11 mouse cellular contexts compared by ENCODE assay signal in genomic region chr11:119894634-119895033, GRCm38 (mm10). TPM values are rescaled to one million over a fixed set of nuclear protein-coding genes. Genes with fewer than 3 reads are reported as not detected.
DNase-seq lines count a peak whose midpoint lies in the region; ATAC-seq lines count a peak whose summit lies in the region.
"Had no signal": no experiment of that assay in that cellular context is flagged by ENCODE, and none has a peak within 500 bp of the region (broad histone marks: within the 10 kb centered on the region; RNA-seq: fewer than 3 reads in every experiment).

No protein-coding gene starts in this region.

- H3K27me3 ChIP-seq in liver, embryonic 12.5 days (replicated peaks), result no peaks in the 10 kb centered on the region
- H3K27me3 ChIP-seq in stomach, embryonic 14.5 days (ENCODE audit: control insufficient read depth, insufficient read depth, low read length), result no peaks in the 10 kb centered on the region

- no peaks in the 10 kb centered on the region for H3K9me3 ChIP-seq in liver, embryonic 12.5 days (replicated peaks)
- no peaks in the 10 kb centered on the region for H3K9me3 ChIP-seq in stomach, embryonic 14.5 days (ENCODE audit: control insufficient read depth, low read depth, low read length)

- peak; percentile 63 for ATAC-seq in common myeloid progenitor, adult 5-6 weeks (replicated peaks; ENCODE audit: low read depth, poor library complexity, severe bottlenecking)
- peak; percentile 48 for ATAC-seq in liver, embryonic 12.5 days
- ATAC-seq in stomach, embryonic 14.5 days (ENCODE audit: insufficient number of reproducible peaks, insufficient read depth, low FRiP score, low read depth), result peak; percentile 54; the same call in 1 of the 2 replicates
- ATAC-seq in megakaryocyte-erythroid progenitor cell, adult 5-6 weeks (replicated peaks; ENCODE audit: low FRiP score, low TSS enrichment, poor library complexity, severe bottlenecking), result no peak

- H3K4me2 ChIP-seq in liver, embryonic 12.5 days, result no peak overlapping the region
- H3K4me2 ChIP-seq in stomach, embryonic 14.5 days (replicated peaks; ENCODE audit: low read depth, low read length), result no peak overlapping the region

- DNase-seq in lung, postnatal 36 days, result peak; percentile 17
- DNase-seq in lung, postnatal 10 days, result no peak
- DNase-seq in adrenal gland, postnatal 36 days, result no peak
- DNase-seq: cerebellum, adult 2 months; retina, postnatal 1 day had no signal

- 0 out of 2 replicates have a peak, but pooled peaks cover 6% of the 10 kb centered on the region for H3K4me1 ChIP-seq in liver, embryonic 12.5 days
- H3K4me1 ChIP-seq in stomach, embryonic 14.5 days (ENCODE audit: control insufficient read depth, insufficient read depth, low read length), result no peaks in the 10 kb centered on the region

- peaks cover 91% of the 10 kb centered on the region for H3K36me3 ChIP-seq in liver, embryonic 12.5 days
- peaks cover 28% of the 10 kb centered on the region for H3K36me3 ChIP-seq in stomach, embryonic 14.5 days (ENCODE audit: control insufficient read depth, insufficient read depth, low read length)

- WGBS in liver, embryonic 12.5 days (ENCODE audit: insufficient replicate concordance), result 45% methylated on average over 6 of the region's 6 CpGs
- 49% methylated on average over 6 of the region's 6 CpGs for WGBS in stomach, embryonic 14.5 days

- H3K4me3 ChIP-seq in liver, embryonic 12.5 days, result no peak overlapping the region
- H3K4me3 ChIP-seq in stomach, embryonic 14.5 days (ENCODE audit: low read depth, low read length), result no peak overlapping the region
- H3K4me3 ChIP-seq: erythroblast, embryonic 14.5 days had no signal

- no peak overlapping the region for H3K27ac ChIP-seq in liver, embryonic 12.5 days
- H3K27ac ChIP-seq in stomach, embryonic 14.5 days (ENCODE audit: low read length), result no peak overlapping the region
- H3K27ac ChIP-seq: macrophage had no signal

- H3K9ac ChIP-seq in liver, embryonic 12.5 days, result no peak overlapping the region
- no peak overlapping the region for H3K9ac ChIP-seq in stomach, embryonic 14.5 days (replicated peaks; ENCODE audit: low read depth, low read length)

RNA-seq across cellular contexts. Expression of gene Chmp6, which starts 18.6 kb away (rescaled TPM):
- total RNA-seq in common myeloid progenitor, adult 5-6 weeks (2017), result 26.9 and 37.8 TPM in 2 replicates
- 45.9 and 48.6 TPM in 2 replicates for polyA plus RNA-seq in liver, embryonic 12.5 days (2016; fragmentation: Nextera tagmentation; extraction: Ambion mirVana)
- 85.9 and 89.5 TPM in 2 replicates for polyA plus RNA-seq in stomach, embryonic 14.5 days (2014; fragmentation: Nextera tagmentation; extraction: Ambion mirVana)
- 13.6 and 25.2 TPM in 2 replicates for total RNA-seq in megakaryocyte-erythroid progenitor cell, adult 5-6 weeks (2014; fragmentation: Nextera tagmentation)
- 17.7 and 92.3 TPM in 2 replicates for total RNA-seq in megakaryocyte-erythroid progenitor cell, adult 5-6 weeks (2017)
- total RNA-seq in adrenal gland, postnatal 36 days (2021), result 10 to 100 TPM; 31.9 to 37.6 TPM

RNA-seq across cellular contexts. Expression of gene Baiap2, which starts 47.9 kb away (rescaled TPM):
- total RNA-seq in common myeloid progenitor, adult 5-6 weeks (2017), result 6.0 and 6.3 TPM in 2 replicates
- polyA plus RNA-seq in liver, embryonic 12.5 days (2016; fragmentation: Nextera tagmentation; extraction: Ambion mirVana), result 6.2 and 7.0 TPM in 2 replicates
- polyA plus RNA-seq in stomach, embryonic 14.5 days (2014; fragmentation: Nextera tagmentation; extraction: Ambion mirVana), result 27.6 and 28.0 TPM in 2 replicates
- total RNA-seq in megakaryocyte-erythroid progenitor cell, adult 5-6 weeks (2014; fragmentation: Nextera tagmentation), result 1.0 and 2.3 TPM in 2 replicates
- total RNA-seq in megakaryocyte-erythroid progenitor cell, adult 5-6 weeks (2017), result 1.5 and 17.7 TPM in 2 replicates
- total RNA-seq in adrenal gland, postnatal 36 days (2021), result 10 to 100 TPM; 11.3 to 24.0 TPM
